Mouse (Mus musculus): ENCODE measurements around the gene Ccr10. TPM values are rescaled to one million over a fixed set of nuclear protein-coding genes. Genes with fewer than 3 reads are reported as not detected.

Gene Ccr10
- polyA plus RNA-seq, 1 experiment: not detected

DNA sequence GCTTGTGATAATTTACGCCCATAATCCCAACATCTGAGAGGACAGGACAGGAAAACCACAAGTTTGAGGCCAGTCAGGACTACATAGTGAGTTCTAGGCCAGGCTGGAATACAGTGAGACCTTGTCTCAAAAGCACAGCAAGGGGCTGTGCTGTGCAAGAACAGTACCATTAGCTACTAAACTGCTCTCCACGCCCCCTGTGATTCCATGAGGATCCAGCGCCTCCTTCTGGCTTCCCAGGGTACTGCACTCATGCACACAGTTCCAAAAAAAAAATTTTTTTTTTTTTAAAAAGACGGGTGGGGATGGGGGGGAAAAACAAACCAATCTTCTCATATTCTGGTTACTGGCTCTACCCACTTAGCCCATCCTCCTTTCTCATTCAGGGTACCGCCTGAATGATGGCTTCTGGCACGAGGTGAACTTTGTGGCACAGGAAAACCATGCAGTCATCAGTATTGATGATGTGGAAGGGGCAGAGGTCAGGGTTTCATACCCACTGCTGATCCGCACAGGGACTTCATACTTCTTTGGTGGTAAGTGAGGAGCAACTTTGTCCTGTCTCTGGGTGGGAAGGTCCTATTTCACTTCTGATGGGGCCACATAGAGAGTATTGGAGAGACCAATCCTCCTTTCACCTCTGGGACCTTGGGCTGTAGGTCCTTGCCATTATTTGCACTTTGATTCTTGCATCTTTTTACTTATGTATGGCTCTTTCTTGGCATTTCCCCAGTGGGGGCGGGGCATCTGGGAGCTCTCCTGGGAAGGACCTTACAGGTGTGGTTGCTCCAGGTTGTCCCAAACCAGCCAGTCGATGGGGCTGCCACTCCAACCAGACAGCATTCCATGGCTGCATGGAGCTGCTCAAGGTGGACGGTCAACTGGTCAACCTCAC lies 5.8 kb upstream of the Ccr10 start:
- Histone ChIP-seq H3K4me3 (ENCODE audit: low read depth, low read length) (no peak overlapping the region), H3K9ac (ENCODE audit: low read depth, poor library complexity, severe bottlenecking) (no peak overlapping the region), H3K9me3 (replicated peaks; ENCODE audit: control insufficient read depth, insufficient read depth, low read length, poor library complexity, severe bottlenecking) (no peaks in the 10 kb centered on the region), H3K27ac (ENCODE audit: insufficient read depth, low read length) (no peak overlapping the region), H3K4me1 (ENCODE audit: control insufficient read depth, insufficient read depth, low read length) (no peaks in the 10 kb centered on the region), H3K27me3 (ENCODE audit: control insufficient read depth, insufficient read depth, low read length, poor library complexity, severe bottlenecking) (no peaks in the 10 kb centered on the region), H3K36me3 (ENCODE audit: control insufficient read depth, insufficient read depth, low read length, poor library complexity, severe bottlenecking) (no peaks in the 10 kb centered on the region)
- TF ChIP-seq CTCF (IDR thresholded peaks at IDR 0.05; ENCODE audit: low read depth, low read length): peak; percentile 76
- no peak for TF ChIP-seq POLR2A (IDR thresholded peaks at IDR 0.05; ENCODE audit: insufficient read depth, low read length)
- TF ChIP-seq EP300 (IDR thresholded peaks at IDR 0.05; ENCODE audit: insufficient read depth, low read depth, low read length): no peak

GRCm38 (mm10) chr11:101180261-101180660 lies 5.0 kb upstream of the Ccr10 start:
- H3K27me3 ChIP-seq (ENCODE audit: control insufficient read depth, insufficient read depth, low read length, poor library complexity, severe bottlenecking): 0 out of 2 replicates have a peak, but pooled peaks cover under 1% of the 10 kb centered on the region
- TF ChIP-seq CTCF (IDR thresholded peaks at IDR 0.05; ENCODE audit: low read depth, low read length): no peak
- no peak for TF ChIP-seq EP300 (IDR thresholded peaks at IDR 0.05; ENCODE audit: insufficient read depth, low read depth, low read length)
- no peak for TF ChIP-seq POLR2A (IDR thresholded peaks at IDR 0.05; ENCODE audit: insufficient read depth, low read length)

GRCm38 (mm10) chr11:101179306-101179705 lies 4.1 kb upstream of the Ccr10 start:
- Histone ChIP-seq H3K4me1 (ENCODE audit: control insufficient read depth, insufficient read depth, low read length) (no peaks in the 10 kb centered on the region), H3K27me3 (ENCODE audit: control insufficient read depth, insufficient read depth, low read length, poor library complexity, severe bottlenecking) (peaks cover 3% of the 10 kb centered on the region; the same call in 1 of the 2 replicates)

More at GRCm38 (mm10) chr11:101180261-101180660, 5.0 kb upstream of the Ccr10 start:
- H3K4me1 ChIP-seq (ENCODE audit: control insufficient read depth, insufficient read depth, low read length): no peaks in the 10 kb centered on the region
- H3K4me3 ChIP-seq (ENCODE audit: low read depth, low read length): no peak overlapping the region
- H3K36me3 ChIP-seq (ENCODE audit: control insufficient read depth, insufficient read depth, low read length, poor library complexity, severe bottlenecking): no peaks in the 10 kb centered on the region
- no peak overlapping the region for H3K27ac ChIP-seq (ENCODE audit: insufficient read depth, low read length)
- no peak overlapping the region for H3K9ac ChIP-seq (ENCODE audit: low read depth, poor library complexity, severe bottlenecking)
- H3K9me3 ChIP-seq (replicated peaks; ENCODE audit: control insufficient read depth, insufficient read depth, low read length, poor library complexity, severe bottlenecking): no peaks in the 10 kb centered on the region

GRCm38 (mm10) chr11:101178061-101179058 lies 3.1 kb upstream of the Ccr10 start:
- Histone ChIP-seq H3K9me3 (replicated peaks; ENCODE audit: control insufficient read depth, insufficient read depth, low read length, poor library complexity, severe bottlenecking) (no peaks in the 10 kb centered on the region), H3K27me3 (ENCODE audit: control insufficient read depth, insufficient read depth, low read length, poor library complexity, severe bottlenecking) (peaks cover 4% of the 10 kb centered on the region; the same call in 1 of the 2 replicates), H3K27ac (ENCODE audit: insufficient read depth, low read length) (no peak overlapping the region), H3K9ac (ENCODE audit: low read depth, poor library complexity, severe bottlenecking) (no peak overlapping the region), H3K36me3 (ENCODE audit: control insufficient read depth, insufficient read depth, low read length, poor library complexity, severe bottlenecking) (no peaks in the 10 kb centered on the region), H3K4me3 (ENCODE audit: low read depth, low read length) (no peak overlapping the region), H3K4me1 (ENCODE audit: control insufficient read depth, insufficient read depth, low read length) (no peaks in the 10 kb centered on the region)
- TF ChIP-seq EP300 (IDR thresholded peaks at IDR 0.05; ENCODE audit: insufficient read depth, low read depth, low read length): no peak
- no peak for TF ChIP-seq POLR2A (IDR thresholded peaks at IDR 0.05; ENCODE audit: insufficient read depth, low read length)
- no peak for TF ChIP-seq CTCF (IDR thresholded peaks at IDR 0.05; ENCODE audit: low read depth, low read length)

More at GRCm38 (mm10) chr11:101179306-101179705, 4.1 kb upstream of the Ccr10 start:
- H3K36me3 ChIP-seq (ENCODE audit: control insufficient read depth, insufficient read depth, low read length, poor library complexity, severe bottlenecking): no peaks in the 10 kb centered on the region
- no peaks in the 10 kb centered on the region for H3K9me3 ChIP-seq (replicated peaks; ENCODE audit: control insufficient read depth, insufficient read depth, low read length, poor library complexity, severe bottlenecking)
- TF ChIP-seq EP300 (IDR thresholded peaks at IDR 0.05; ENCODE audit: insufficient read depth, low read depth, low read length): no peak
- TF ChIP-seq POLR2A (IDR thresholded peaks at IDR 0.05; ENCODE audit: insufficient read depth, low read length): no peak
- H3K9ac ChIP-seq (ENCODE audit: low read depth, poor library complexity, severe bottlenecking): no peak overlapping the region
- H3K4me3 ChIP-seq (ENCODE audit: low read depth, low read length): no peak overlapping the region
- no peak overlapping the region for H3K27ac ChIP-seq (ENCODE audit: insufficient read depth, low read length)

DNA sequence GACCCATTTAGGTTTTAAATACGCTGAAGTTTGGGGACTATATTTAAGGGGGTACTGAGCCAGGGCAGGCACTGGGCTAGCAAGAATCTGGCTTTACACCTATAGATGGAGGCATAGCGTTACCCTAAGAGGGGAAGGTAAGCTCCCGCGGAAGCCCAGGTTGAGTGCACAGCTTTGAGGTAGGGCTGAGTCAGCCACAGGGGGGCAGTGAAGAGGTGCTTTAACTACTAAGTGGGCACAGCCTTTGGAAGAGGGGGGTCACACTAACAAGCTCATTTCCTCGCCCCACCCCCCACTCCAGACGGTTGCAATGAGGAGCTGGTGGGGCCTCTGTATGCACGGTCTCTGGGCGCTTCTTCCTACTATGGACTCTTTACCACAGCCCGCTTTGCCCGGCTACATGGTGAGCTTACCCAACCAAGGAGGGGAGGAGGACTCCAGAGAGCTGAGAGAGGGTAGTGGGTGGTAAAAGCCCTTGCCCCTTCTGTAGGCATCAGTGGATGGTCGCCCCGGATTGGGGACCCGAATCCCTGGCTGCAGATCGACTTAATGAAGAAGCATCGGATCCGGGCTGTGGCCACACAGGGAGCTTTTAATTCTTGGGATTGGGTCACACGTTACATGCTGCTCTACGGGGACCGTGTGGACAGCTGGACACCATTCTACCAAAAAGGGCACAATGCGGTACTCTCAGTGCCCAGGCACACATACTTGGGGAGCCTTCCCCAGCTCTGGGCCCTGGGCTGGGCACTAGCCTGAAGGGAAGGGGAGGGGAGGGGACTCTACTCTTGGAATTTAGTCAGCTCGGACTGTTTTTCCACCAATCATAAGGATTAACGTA lies 1.9 kb upstream of the Ccr10 start:
- H3K9me3 ChIP-seq (replicated peaks; ENCODE audit: control insufficient read depth, insufficient read depth, low read length, poor library complexity, severe bottlenecking): no peaks in the 10 kb centered on the region
- H3K36me3 ChIP-seq (ENCODE audit: control insufficient read depth, insufficient read depth, low read length, poor library complexity, severe bottlenecking): no peaks in the 10 kb centered on the region
- no peaks in the 10 kb centered on the region for H3K4me1 ChIP-seq (ENCODE audit: control insufficient read depth, insufficient read depth, low read length)
- no peak overlapping the region for H3K4me3 ChIP-seq (ENCODE audit: low read depth, low read length)
- H3K9ac ChIP-seq (ENCODE audit: low read depth, poor library complexity, severe bottlenecking): no peak overlapping the region
- no peak overlapping the region for H3K27ac ChIP-seq (ENCODE audit: insufficient read depth, low read length)
- H3K27me3 ChIP-seq (ENCODE audit: control insufficient read depth, insufficient read depth, low read length, poor library complexity, severe bottlenecking): peaks cover 4% of the 10 kb centered on the region; the same call in 1 of the 2 replicates
- TF ChIP-seq CTCF (IDR thresholded peaks at IDR 0.05; ENCODE audit: low read depth, low read length) (peak; percentile 73), POLR2A (IDR thresholded peaks at IDR 0.05; ENCODE audit: insufficient read depth, low read length) (no peak)

Data from ES-Bruce4 (cell line).